In the genomic region with DNA sequence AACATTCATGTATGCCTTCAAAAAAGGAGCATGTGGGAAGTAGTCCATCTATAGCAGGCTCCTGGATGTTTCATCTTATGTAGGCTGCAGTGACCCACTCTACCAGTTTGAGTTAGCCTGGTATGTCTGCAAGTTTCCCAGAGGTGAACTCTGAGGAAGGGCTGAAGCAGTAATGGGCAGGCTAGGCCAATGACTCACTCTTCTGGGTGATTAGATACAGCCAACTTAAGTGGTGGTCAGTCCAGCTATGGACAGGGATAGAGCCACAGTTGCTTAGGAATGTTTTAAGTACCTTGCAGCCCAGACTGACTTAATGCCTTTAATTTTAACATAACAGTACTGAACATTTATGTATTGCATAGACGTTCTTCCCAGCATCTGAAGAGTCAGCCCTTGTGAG, we compare ENCODE assay signal across 32 mouse cellular contexts.
A peak's percentile ranks its signal among the peaks of the same experiment; 100 is the strongest.
DNase-seq lines count a peak whose midpoint lies in the region; ATAC-seq and TF ChIP-seq lines count a peak whose summit lies in the region.
"Had no signal": no experiment of that assay in that cellular context is flagged by ENCODE, and none has a peak within 500 bp of the region (broad histone marks: within the 10 kb centered on the region; RNA-seq: fewer than 3 reads in every experiment).

No protein-coding gene starts in this region.

- H3K36me3 ChIP-seq in kidney, embryonic 14.5 days (ENCODE audit: control insufficient read depth, insufficient read depth, low read length): no peaks in the 10 kb centered on the region
- no peaks in the 10 kb centered on the region for H3K36me3 ChIP-seq in limb, embryonic 10.5 days
- H3K36me3 ChIP-seq: heart, embryonic 10.5 days had no signal

- H3K4me3 ChIP-seq in kidney, embryonic 14.5 days (ENCODE audit: low read length): no peak overlapping the region
- no peak overlapping the region for H3K4me3 ChIP-seq in embryonic fibroblast, embryonic 13.5 days (ENCODE audit: insufficient read depth, low read length)
- H3K4me3 ChIP-seq in limb, embryonic 10.5 days: no peak overlapping the region
- H3K4me3 ChIP-seq: embryonic facial prominence, embryonic 10.5 days; embryonic facial prominence, embryonic 13.5 days; heart, adult 2 months; heart, embryonic 10.5 days; heart, embryonic 13.5 days had no signal

- TF ChIP-seq CTCF in embryonic fibroblast, embryonic 13.5 days (IDR thresholded peaks at IDR 0.05; ENCODE audit: borderline replicate concordance, insufficient read depth, low read length): no peak

- H3K9ac ChIP-seq in kidney, embryonic 14.5 days (ENCODE audit: low read depth, low read length): no peak overlapping the region
- H3K9ac ChIP-seq: embryonic facial prominence, embryonic 13.5 days; forebrain, postnatal 0 days; heart, embryonic 13.5 days; hindbrain, embryonic 14.5 days had no signal

- no peaks in the 10 kb centered on the region for H3K27me3 ChIP-seq in kidney, embryonic 14.5 days (ENCODE audit: control insufficient read depth, insufficient read depth, low read length)
- H3K27me3 ChIP-seq in limb, embryonic 10.5 days (ENCODE audit: low read depth, poor library complexity, severe bottlenecking): no peaks in the 10 kb centered on the region
- H3K27me3 ChIP-seq: CH12.LX; embryonic facial prominence, embryonic 13.5 days; heart, embryonic 13.5 days had no signal

- no peaks in the 10 kb centered on the region for H3K9me3 ChIP-seq in kidney, embryonic 14.5 days (ENCODE audit: control insufficient read depth, low read length)
- no peaks in the 10 kb centered on the region for H3K9me3 ChIP-seq in limb, embryonic 10.5 days (replicated peaks)
- H3K9me3 ChIP-seq: embryonic facial prominence, embryonic 10.5 days; embryonic facial prominence, embryonic 13.5 days; G1E; heart, embryonic 10.5 days; heart, embryonic 13.5 days had no signal

- H3K4me1 ChIP-seq in kidney, embryonic 14.5 days (ENCODE audit: control insufficient read depth, insufficient read depth, low read length): peaks cover 37% of the 10 kb centered on the region
- peaks cover 22% of the 10 kb centered on the region for H3K4me1 ChIP-seq in embryonic fibroblast, embryonic 13.5 days (ENCODE audit: control insufficient read depth, insufficient read depth, low read length)
- H3K4me1 ChIP-seq in limb, embryonic 10.5 days: peaks cover 26% of the 10 kb centered on the region

- WGBS in kidney, embryonic 14.5 days: 84% methylated on average over 1 of the region's 1 CpGs
- WGBS in limb, embryonic 10.5 days: 88% methylated on average over 1 of the region's 1 CpGs

- TF ChIP-seq POLR2A in embryonic fibroblast, embryonic 13.5 days (IDR thresholded peaks at IDR 0.05; ENCODE audit: low read depth, low read length): no peak

- no peak overlapping the region for H3K4me2 ChIP-seq in kidney, embryonic 14.5 days (replicated peaks; ENCODE audit: low read depth, low read length)
- H3K4me2 ChIP-seq: embryonic facial prominence, embryonic 13.5 days; heart, embryonic 13.5 days; hindbrain, embryonic 14.5 days had no signal

- DNase-seq in kidney, postnatal 10 days: no peak
- DNase-seq in 3134 (ENCODE audit: extremely low read depth, insufficient read length, low spot score): peak; percentile 16
- DNase-seq in 416B (ENCODE audit: low read depth): peak; percentile 42
- DNase-seq in limb, embryonic 10.5 days (ENCODE audit: low spot score): no peak
- DNase-seq: adrenal gland, adult 8-10 months; adrenal gland, postnatal 25 days; B cell, adult 2 months; cerebellum, adult 11-12 months; cerebellum, adult 8-10 months; cerebellum, postnatal 10 days; cerebellum, postnatal 36 days; embryo, embryonic 11 days; forebrain, postnatal 0 days; gastrocnemius, postnatal 10 days; gastrocnemius, postnatal 36 days; heart, adult 2 months; heart, postnatal 14 days; heart, postnatal 4 days had no signal

- peak overlapping the region; percentile 31; the same call in 1 of the 2 replicates for H3K27ac ChIP-seq in kidney, embryonic 14.5 days (ENCODE audit: low read depth, low read length)
- H3K27ac ChIP-seq in embryonic fibroblast, embryonic 13.5 days (ENCODE audit: insufficient read depth, low read length): 0 out of 2 replicates have a peak overlapping the region, but pooled peaks have one; percentile 31
- H3K27ac ChIP-seq in limb, embryonic 10.5 days: no peak overlapping the region
- H3K27ac ChIP-seq: embryonic facial prominence, embryonic 10.5 days; embryonic facial prominence, embryonic 13.5 days; heart, adult 2 months; heart, embryonic 10.5 days; heart, embryonic 13.5 days; hindbrain, embryonic 14.5 days; hindbrain, postnatal 0 days had no signal

- no peak for ATAC-seq in kidney, embryonic 14.5 days (ENCODE audit: low FRiP score, low TSS enrichment)
- ATAC-seq in erythroblast, adult 5-6 weeks (replicated peaks; ENCODE audit: low FRiP score, poor library complexity, severe bottlenecking): no peak
- ATAC-seq: activated CD4-positive, CD25-positive, alpha-beta regulatory T cell, adult 4 months; forebrain, embryonic 14.5 days; forebrain, postnatal 0 days; hindbrain, postnatal 0 days; inflammation-experienced regulatory T-cells, adult 6 months had no signal

Comparison
In these comparisons a context has a peak if more than half of its experiments do, and no peak if none do; other contexts are left out.
1. DNase-seq: peak in 3134 (single experiment) and 416B (single experiment); none in kidney, postnatal 10 days (single experiment) and limb, embryonic 10.5 days (single experiment).